Mouse (Mus musculus): ENCODE data around the gene Rab17. TPM values are rescaled to one million over a fixed set of nuclear protein-coding genes. Genes with fewer than 3 reads are reported as not detected.

Rab17 gene
- total and polyA plus RNA-seq, 2 experiments: 14.7 to 20.7 TPM

- Histone ChIP-seq H3K4me1 (ENCODE audit: control insufficient read depth, insufficient read depth, low read length) (no peaks in the 10 kb centered on the region; the same call in 1 of the 2 replicates), H3K27me3 (ENCODE audit: control insufficient read depth, insufficient read depth, low read length) (0 out of 2 replicates have a peak, but pooled peaks cover 2% of the 10 kb centered on the region), H3K79me2 (ENCODE audit: control insufficient read depth, insufficient read depth, low read length) (no peaks in the 10 kb centered on the region), H3K9ac (ENCODE audit: low read depth, low read length) (no peak overlapping the region), H3K36me3 (ENCODE audit: control insufficient read depth, insufficient read depth, low read length) (no peaks in the 10 kb centered on the region), H3K4me3 (ENCODE audit: insufficient read depth, low read depth, low read length) (no peak overlapping the region), H3K27ac (replicated peaks; ENCODE audit: insufficient read depth, low read depth, low read length) (no peak overlapping the region)
- no peak for DNase-seq (ENCODE audit: extremely low read depth, low read depth, low spot score)
- 83% methylated on average over 7 of the region's 7 CpGs for WGBS
- no peak for TF ChIP-seq POLR2A (IDR thresholded peaks at IDR 0.05; ENCODE audit: extremely low read depth, insufficient read depth, low read length)
- no peak for TF ChIP-seq CTCF (IDR thresholded peaks at IDR 0.05; ENCODE audit: low read depth, low read length)
Measured at GRCm38 (mm10) chr1:91010216-91010615, 40.8 kb upstream of the Rab17 start.

GRCm38 (mm10) chr1:91009266-91009665 lies 39.8 kb upstream of the Rab17 start:
- Histone ChIP-seq H3K27me3 (ENCODE audit: control insufficient read depth, insufficient read depth, low read length) (0 out of 2 replicates have a peak, but pooled peaks cover 2% of the 10 kb centered on the region), H3K4me1 (ENCODE audit: control insufficient read depth, insufficient read depth, low read length) (no peaks in the 10 kb centered on the region; the same call in 1 of the 2 replicates), H3K9ac (ENCODE audit: low read depth, low read length) (no peak overlapping the region), H3K27ac (replicated peaks; ENCODE audit: insufficient read depth, low read depth, low read length) (no peak overlapping the region), H3K79me2 (ENCODE audit: control insufficient read depth, insufficient read depth, low read length) (no peaks in the 10 kb centered on the region), H3K36me3 (ENCODE audit: control insufficient read depth, insufficient read depth, low read length) (no peaks in the 10 kb centered on the region), H3K4me3 (ENCODE audit: insufficient read depth, low read depth, low read length) (no peak overlapping the region)
- WGBS: 81% methylated on average over 6 of the region's 6 CpGs
- TF ChIP-seq POLR2A (IDR thresholded peaks at IDR 0.05; ENCODE audit: extremely low read depth, insufficient read depth, low read length) (no peak), CTCF (IDR thresholded peaks at IDR 0.05; ENCODE audit: low read depth, low read length) (no peak)
- no peak for DNase-seq (ENCODE audit: extremely low read depth, low read depth, low spot score)

- TF ChIP-seq CTCF (IDR thresholded peaks at IDR 0.05; ENCODE audit: low read depth, low read length) (no peak), POLR2A (IDR thresholded peaks at IDR 0.05; ENCODE audit: extremely low read depth, insufficient read depth, low read length) (no peak)
- Histone ChIP-seq H3K27me3 (ENCODE audit: control insufficient read depth, insufficient read depth, low read length) (0 out of 2 replicates have a peak, but pooled peaks cover 2% of the 10 kb centered on the region), H3K27ac (replicated peaks; ENCODE audit: insufficient read depth, low read depth, low read length) (no peak overlapping the region), H3K9ac (ENCODE audit: low read depth, low read length) (no peak overlapping the region), H3K36me3 (ENCODE audit: control insufficient read depth, insufficient read depth, low read length) (no peaks in the 10 kb centered on the region), H3K4me3 (ENCODE audit: insufficient read depth, low read depth, low read length) (no peak overlapping the region), H3K4me1 (ENCODE audit: control insufficient read depth, insufficient read depth, low read length) (no peaks in the 10 kb centered on the region; the same call in 1 of the 2 replicates), H3K79me2 (ENCODE audit: control insufficient read depth, insufficient read depth, low read length) (no peaks in the 10 kb centered on the region)
- WGBS: 93% methylated on average over 9 of the region's 9 CpGs
- no peak for DNase-seq (ENCODE audit: extremely low read depth, low read depth, low spot score)
Measured at GRCm38 (mm10) chr1:91008746-91009145, 39.3 kb upstream of the Rab17 start.

- DNase-seq (ENCODE audit: extremely low read depth, low read depth, low spot score): no peak
- Histone ChIP-seq H3K27me3 (ENCODE audit: control insufficient read depth, insufficient read depth, low read length) (0 out of 2 replicates have a peak, but pooled peaks cover 2% of the 10 kb centered on the region), H3K36me3 (ENCODE audit: control insufficient read depth, insufficient read depth, low read length) (no peaks in the 10 kb centered on the region), H3K4me1 (ENCODE audit: control insufficient read depth, insufficient read depth, low read length) (no peaks in the 10 kb centered on the region), H3K9ac (ENCODE audit: low read depth, low read length) (no peak overlapping the region), H3K27ac (replicated peaks; ENCODE audit: insufficient read depth, low read depth, low read length) (no peak overlapping the region), H3K79me2 (ENCODE audit: control insufficient read depth, insufficient read depth, low read length) (no peaks in the 10 kb centered on the region), H3K4me3 (ENCODE audit: insufficient read depth, low read depth, low read length) (no peak overlapping the region)
- TF ChIP-seq CTCF (IDR thresholded peaks at IDR 0.05; ENCODE audit: low read depth, low read length) (no peak), POLR2A (IDR thresholded peaks at IDR 0.05; ENCODE audit: extremely low read depth, insufficient read depth, low read length) (no peak)
- WGBS: 95% methylated on average over 14 of the region's 14 CpGs
Measured at GRCm38 (mm10) chr1:91008147-91008682, 38.8 kb upstream of the Rab17 start.

- Histone ChIP-seq H3K4me3 (ENCODE audit: insufficient read depth, low read depth, low read length) (no peak overlapping the region), H3K79me2 (ENCODE audit: control insufficient read depth, insufficient read depth, low read length) (no peaks in the 10 kb centered on the region), H3K27me3 (ENCODE audit: control insufficient read depth, insufficient read depth, low read length) (0 out of 2 replicates have a peak, but pooled peaks cover 2% of the 10 kb centered on the region), H3K36me3 (ENCODE audit: control insufficient read depth, insufficient read depth, low read length) (no peaks in the 10 kb centered on the region), H3K4me1 (ENCODE audit: control insufficient read depth, insufficient read depth, low read length) (no peaks in the 10 kb centered on the region), H3K27ac (replicated peaks; ENCODE audit: insufficient read depth, low read depth, low read length) (no peak overlapping the region), H3K9ac (ENCODE audit: low read depth, low read length) (no peak overlapping the region)
- no peak for TF ChIP-seq CTCF (IDR thresholded peaks at IDR 0.05; ENCODE audit: low read depth, low read length)
- no peak for TF ChIP-seq POLR2A (IDR thresholded peaks at IDR 0.05; ENCODE audit: extremely low read depth, insufficient read depth, low read length)
- 45% methylated on average over 9 of the region's 9 CpGs for WGBS
- DNase-seq (ENCODE audit: extremely low read depth, low read depth, low spot score): no peak
Measured at GRCm38 (mm10) chr1:91006708-91007107, 37.2 kb upstream of the Rab17 start.

- H3K27ac ChIP-seq (replicated peaks; ENCODE audit: insufficient read depth, low read depth, low read length): no peak overlapping the region
Measured at GRCm38 (mm10) chr1:91006037-91006436, 36.6 kb upstream of the Rab17 start.

More at GRCm38 (mm10) chr1:91006037-91006436, 36.6 kb upstream of the Rab17 start:
- H3K36me3 ChIP-seq (ENCODE audit: control insufficient read depth, insufficient read depth, low read length): no peaks in the 10 kb centered on the region
- peaks cover 2% of the 10 kb centered on the region; the same call in 1 of the 2 replicates for H3K4me1 ChIP-seq (ENCODE audit: control insufficient read depth, insufficient read depth, low read length)
- H3K9ac ChIP-seq (ENCODE audit: low read depth, low read length): no peak overlapping the region
- no peak overlapping the region for H3K4me3 ChIP-seq (ENCODE audit: insufficient read depth, low read depth, low read length)
- 25% methylated on average over 5 of the region's 5 CpGs for WGBS
- TF ChIP-seq CTCF (IDR thresholded peaks at IDR 0.05; ENCODE audit: low read depth, low read length) (no peak), POLR2A (IDR thresholded peaks at IDR 0.05; ENCODE audit: extremely low read depth, insufficient read depth, low read length) (no peak)
- H3K27me3 ChIP-seq (ENCODE audit: control insufficient read depth, insufficient read depth, low read length): 0 out of 2 replicates have a peak, but pooled peaks cover 2% of the 10 kb centered on the region
- H3K79me2 ChIP-seq (ENCODE audit: control insufficient read depth, insufficient read depth, low read length): no peaks in the 10 kb centered on the region
- no peak for DNase-seq (ENCODE audit: extremely low read depth, low read depth, low spot score)

Measured in liver, adult 2 months (tissue).